10 mouse cellular contexts compared by ENCODE assay signal in genomic region chr7:90039504-90039903, GRCm38 (mm10). TPM values are rescaled to one million over a fixed set of nuclear protein-coding genes. Genes with fewer than 3 reads are reported as not detected.
DNase-seq lines count a peak whose midpoint lies in the region; ATAC-seq and TF ChIP-seq lines count a peak whose summit lies in the region.
"Had no signal": no experiment of that assay in that cellular context is flagged by ENCODE, and none has a peak within 500 bp of the region (broad histone marks: within the 10 kb centered on the region; RNA-seq: fewer than 3 reads in every experiment).

No protein-coding gene starts in this region.

- ATAC-seq in forebrain, embryonic 14.5 days, result peak; percentile 75
- peak; percentile 54 for ATAC-seq in lung, postnatal 0 days
- ATAC-seq in midbrain, embryonic 14.5 days (ENCODE audit: low FRiP score, low TSS enrichment), result no peak
- ATAC-seq: midbrain, embryonic 13.5 days had no signal

- H3K4me3 ChIP-seq in forebrain, embryonic 14.5 days (ENCODE audit: low read depth, low read length), result no peak overlapping the region
- H3K4me3 ChIP-seq in forebrain, embryonic 10.5 days, result no peak overlapping the region
- H3K4me3 ChIP-seq in lung, postnatal 0 days (ENCODE audit: low read depth, low read length), result no peak overlapping the region
- H3K4me3 ChIP-seq in bone marrow, adult 2 months (replicated peaks; ENCODE audit: control insufficient read depth, low read depth, low read length), result no peak overlapping the region
- no peak overlapping the region for H3K4me3 ChIP-seq in midbrain, embryonic 14.5 days (replicated peaks; ENCODE audit: low read depth, low read length)
- H3K4me3 ChIP-seq: midbrain, embryonic 13.5 days had no signal

- H3K9ac ChIP-seq in forebrain, embryonic 14.5 days (ENCODE audit: low read length), result no peak overlapping the region
- H3K9ac ChIP-seq in lung, postnatal 0 days (replicated peaks; ENCODE audit: low read depth), result no peak overlapping the region
- no peak overlapping the region for H3K9ac ChIP-seq in midbrain, embryonic 14.5 days (replicated peaks; ENCODE audit: low read length)
- H3K9ac ChIP-seq: hindbrain, embryonic 14.5 days; midbrain, embryonic 13.5 days had no signal

- TF ChIP-seq POLR2A in bone marrow, adult 2 months (IDR thresholded peaks at IDR 0.05; ENCODE audit: borderline replicate concordance, control insufficient read depth, low read depth, low read length), result no peak

- H3K4me1 ChIP-seq in forebrain, embryonic 14.5 days (ENCODE audit: control insufficient read depth, insufficient read depth, low read length), result no peaks in the 10 kb centered on the region; the same call in 1 of the 2 replicates
- H3K4me1 ChIP-seq in forebrain, embryonic 10.5 days, result peaks cover 19% of the 10 kb centered on the region
- H3K4me1 ChIP-seq in lung, postnatal 0 days (ENCODE audit: insufficient read depth, low read depth, low read length), result no peaks in the 10 kb centered on the region
- H3K4me1 ChIP-seq in bone marrow, adult 2 months (ENCODE audit: control insufficient read depth, insufficient read depth, low read length), result peaks cover 6% of the 10 kb centered on the region
- H3K4me1 ChIP-seq in midbrain, embryonic 14.5 days (ENCODE audit: control insufficient read depth, insufficient read depth, low read length), result no peaks in the 10 kb centered on the region

- H3K4me2 ChIP-seq in forebrain, embryonic 14.5 days (ENCODE audit: low read length), result no peak overlapping the region
- no peak overlapping the region for H3K4me2 ChIP-seq in lung, postnatal 0 days (replicated peaks; ENCODE audit: low read depth, low read length)
- no peak overlapping the region for H3K4me2 ChIP-seq in midbrain, embryonic 14.5 days (ENCODE audit: low read length)
- H3K4me2 ChIP-seq: hindbrain, embryonic 14.5 days; midbrain, embryonic 13.5 days had no signal

- TF ChIP-seq EP300 in lung, postnatal 0 days (IDR thresholded peaks at IDR 0.05), result peak; percentile 66

- DNase-seq in forebrain, embryonic 14.5 days (ENCODE audit: low spot score), result peak; percentile 73
- DNase-seq in forebrain, embryonic 10.5 days (ENCODE audit: extremely low spot score, low spot score), result no peak
- DNase-seq in lung, postnatal 0 days (ENCODE audit: low spot score), result peak; percentile 74
- DNase-seq in lung, adult 18-20 months, result no peak
- DNase-seq in skeletal muscle tissue, adult 2 months (ENCODE audit: low read depth, low spot score), result peak; percentile 76
- no peak for DNase-seq in right cerebral cortex, postnatal 25 days
- no peak for DNase-seq in midbrain, embryonic 14.5 days

- 47% methylated on average over 9 of the region's 9 CpGs for WGBS in forebrain, embryonic 14.5 days
- 84% methylated on average over 9 of the region's 9 CpGs for WGBS in forebrain, embryonic 10.5 days
- WGBS in lung, postnatal 0 days, result 67% methylated on average over 9 of the region's 9 CpGs
- WGBS in bone marrow, adult 2 months, result 55% methylated on average over 9 of the region's 9 CpGs
- WGBS in midbrain, embryonic 14.5 days, result 76% methylated on average over 9 of the region's 9 CpGs

- no peak overlapping the region for H3K27ac ChIP-seq in forebrain, embryonic 14.5 days (ENCODE audit: low read depth, low read length)
- no peak overlapping the region for H3K27ac ChIP-seq in forebrain, embryonic 10.5 days
- H3K27ac ChIP-seq in lung, postnatal 0 days (ENCODE audit: low read length), result peak overlapping the region; percentile 64
- peak overlapping the region; percentile 17; the same call in 1 of the 2 replicates for H3K27ac ChIP-seq in bone marrow, adult 2 months (ENCODE audit: control insufficient read depth, insufficient read depth, low read depth, low read length, poor library complexity)
- no peak overlapping the region for H3K27ac ChIP-seq in midbrain, embryonic 14.5 days (replicated peaks; ENCODE audit: low read depth, low read length)
- H3K27ac ChIP-seq: hindbrain, embryonic 14.5 days; midbrain, embryonic 13.5 days had no signal

- H3K36me3 ChIP-seq in forebrain, embryonic 14.5 days (ENCODE audit: control insufficient read depth, insufficient read depth, low read length), result no peaks in the 10 kb centered on the region
- no peaks in the 10 kb centered on the region for H3K36me3 ChIP-seq in forebrain, embryonic 10.5 days (replicated peaks)
- H3K36me3 ChIP-seq in lung, postnatal 0 days (ENCODE audit: insufficient read depth, low read length), result no peaks in the 10 kb centered on the region
- H3K36me3 ChIP-seq in midbrain, embryonic 14.5 days (ENCODE audit: control insufficient read depth, insufficient read depth, low read length), result no peaks in the 10 kb centered on the region
- H3K36me3 ChIP-seq: midbrain, embryonic 13.5 days had no signal

- H3K27me3 ChIP-seq in forebrain, embryonic 14.5 days (replicated peaks; ENCODE audit: control insufficient read depth, insufficient read depth, low read length), result no peaks in the 10 kb centered on the region
- no peaks in the 10 kb centered on the region for H3K27me3 ChIP-seq in forebrain, embryonic 10.5 days (ENCODE audit: poor library complexity, severe bottlenecking)
- H3K27me3 ChIP-seq in lung, postnatal 0 days (replicated peaks; ENCODE audit: insufficient read depth, low read length), result no peaks in the 10 kb centered on the region
- H3K27me3 ChIP-seq in midbrain, embryonic 14.5 days (ENCODE audit: control insufficient read depth, insufficient read depth, low read length), result no peaks in the 10 kb centered on the region
- H3K27me3 ChIP-seq: midbrain, embryonic 13.5 days had no signal

- TF ChIP-seq CTCF in lung, postnatal 0 days (IDR thresholded peaks at IDR 0.05), result no peak
- no peak for TF ChIP-seq CTCF in bone marrow, adult 2 months (IDR thresholded peaks at IDR 0.05; ENCODE audit: control insufficient read depth, insufficient read depth, low read length)

- no peaks in the 10 kb centered on the region for H3K9me3 ChIP-seq in forebrain, embryonic 14.5 days (replicated peaks; ENCODE audit: control insufficient read depth, low read length)
- H3K9me3 ChIP-seq in forebrain, embryonic 10.5 days, result no peaks in the 10 kb centered on the region
- H3K9me3 ChIP-seq in lung, postnatal 0 days (ENCODE audit: low read length), result no peaks in the 10 kb centered on the region
- no peaks in the 10 kb centered on the region for H3K9me3 ChIP-seq in midbrain, embryonic 14.5 days (ENCODE audit: control insufficient read depth, low read length)
- H3K9me3 ChIP-seq: midbrain, embryonic 13.5 days had no signal

RNA-seq across cellular contexts. Expression of gene Eed, which starts 58.7 kb away (rescaled TPM):
- polyA plus RNA-seq in forebrain, embryonic 14.5 days (2014; fragmentation: Nextera tagmentation; extraction: Ambion mirVana), result 41.2 and 43.5 TPM in 2 replicates
- 95.3 and 102 TPM in 2 replicates for polyA plus RNA-seq in forebrain, embryonic 10.5 days (2016; fragmentation: Nextera tagmentation; extraction: Ambion mirVana)
- polyA plus RNA-seq in lung, postnatal 0 days (2015; fragmentation: Nextera tagmentation; extraction: Ambion mirVana), result 35.6 and 36.1 TPM in 2 replicates
- polyA plus RNA-seq in bone marrow, adult 2 months (2011; ENCODE audit: insufficient read depth, insufficient read length, low replicate concordance, missing spikeins), result 39.1 and 83.2 TPM in 2 replicates
- 29.2 and 32.9 TPM in 2 replicates for polyA plus RNA-seq in midbrain, embryonic 14.5 days (2014; fragmentation: Nextera tagmentation; extraction: Ambion mirVana)

Comparison
In these comparisons a context has a peak if more than half of its experiments do, and no peak if none do; other contexts are left out.
1. DNase-seq: peak in forebrain, embryonic 14.5 days (single experiment), lung, postnatal 0 days (single experiment) and skeletal muscle tissue, adult 2 months (single experiment); none in forebrain, embryonic 10.5 days (single experiment), lung, adult 18-20 months (0 of 2), right cerebral cortex, postnatal 25 days (single experiment) and midbrain, embryonic 14.5 days (single experiment).
2. H3K27ac ChIP-seq: peak in lung, postnatal 0 days (single experiment) and bone marrow, adult 2 months (single experiment); none in forebrain, embryonic 14.5 days (single experiment), forebrain, embryonic 10.5 days (single experiment) and midbrain, embryonic 14.5 days (single experiment).